Mouse (Mus musculus) right cerebral cortex, postnatal 4 days (tissue): ENCODE measurements at regions not wholly inside any gene's neighbourhood (a gene's known extent, or its start where the extent isn't known, plus 50 kb on each side); places are given as distances from the start of the nearest gene placed in this dataset.
A peak's percentile ranks its signal among the peaks of the same experiment; 100 is the strongest.
"Not testable (repeated sequence)": the region's sequence is repeated elsewhere in the genome, so short reads cannot be mapped to it uniquely, and the experiment has no call there.

Experiments
- DNase-seq: peaks from one replicate; pipeline ENCODE4 v3.0.0-alpha.2; 2022

GRCm38 (mm10) chr12:64137997-64138396 lies 336.5 kb downstream of the Fscb start:
- DNase-seq = no peak

- DNase-seq = no peak
Measured at GRCm38 (mm10) chr12:64116438-64116837, 358.1 kb downstream of the Fscb start.

- DNase-seq = no peak
Measured at GRCm38 (mm10) chr12:64114476-64114875, 360.0 kb downstream of the Fscb start.

GRCm38 (mm10) chr12:64104214-64104613 lies 370.3 kb downstream of the Fscb start:
- peak; percentile 2 for DNase-seq

GRCm38 (mm10) chr12:64076789-64077188 lies 397.7 kb downstream of the Fscb start:
- no peak for DNase-seq

GRCm38 (mm10) chr12:64045528-64045927 lies 429.0 kb downstream of the Fscb start:
- no peak for DNase-seq

GRCm38 (mm10) chr12:64008631-64009030 lies 465.9 kb downstream of the Fscb start:
- DNase-seq = not testable (repeated sequence)
